Mouse (Mus musculus) kidney, postnatal 10 days (tissue): Measurements from ENCODE around the gene Olfr164.

Experiments used
- DNase-seq: peaks from one replicate; pipeline ENCODE4 v3.0.0; 2021; ENCODE audit warnings: mixed read lengths

Olfr164 gene

GRCm38 (mm10) chr16:19313964-19314363 lies at the start of gene Olfr164:
Gene Olfr164, minus strand, starts transcription at chr16:19314064.
- DNase-seq: no peak

- no peak for DNase-seq
Observed at GRCm38 (mm10) chr16:19349111-19349510, 35.2 kb upstream of the Olfr164 start.

DNA sequence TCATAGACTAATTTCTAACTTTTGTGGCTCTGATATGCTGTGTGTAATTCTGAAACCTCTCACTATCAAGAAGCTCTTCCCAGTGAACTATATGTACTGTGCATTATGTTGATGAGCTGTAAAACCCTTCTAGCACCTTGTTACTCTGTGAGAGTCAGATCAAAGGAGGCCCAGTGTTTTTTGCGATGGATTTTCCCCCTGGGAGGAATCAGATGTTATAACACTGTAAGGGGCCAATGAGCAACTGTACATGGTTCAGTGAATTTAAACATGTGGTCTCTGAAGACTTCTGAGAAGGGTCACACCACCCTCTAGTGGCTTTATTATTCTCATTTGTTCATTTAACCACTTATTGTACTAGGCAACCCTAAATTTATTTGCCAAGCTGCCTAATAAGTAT lies 50.6 kb downstream of the Olfr164 start:
- no peak for DNase-seq

DNA sequence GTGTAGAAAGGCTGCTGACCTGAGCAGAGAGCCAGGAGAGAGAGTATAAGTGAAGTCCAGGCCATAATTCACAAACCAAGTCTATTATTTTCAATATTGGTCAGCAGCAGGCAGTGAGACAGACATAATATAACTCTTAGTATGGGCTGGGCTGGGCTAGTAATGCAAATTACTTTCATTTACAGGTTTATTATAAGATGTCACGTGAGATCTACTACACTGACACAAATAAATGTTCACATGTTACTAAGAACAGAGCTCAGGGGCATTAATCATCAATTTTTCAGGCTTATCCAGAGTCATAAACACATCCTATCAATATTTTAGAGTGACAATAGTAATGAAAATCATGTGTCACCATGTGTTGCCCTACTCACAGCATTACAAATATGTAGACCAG lies 53.1 kb downstream of the Olfr164 start:
- DNase-seq: no peak

DNA sequence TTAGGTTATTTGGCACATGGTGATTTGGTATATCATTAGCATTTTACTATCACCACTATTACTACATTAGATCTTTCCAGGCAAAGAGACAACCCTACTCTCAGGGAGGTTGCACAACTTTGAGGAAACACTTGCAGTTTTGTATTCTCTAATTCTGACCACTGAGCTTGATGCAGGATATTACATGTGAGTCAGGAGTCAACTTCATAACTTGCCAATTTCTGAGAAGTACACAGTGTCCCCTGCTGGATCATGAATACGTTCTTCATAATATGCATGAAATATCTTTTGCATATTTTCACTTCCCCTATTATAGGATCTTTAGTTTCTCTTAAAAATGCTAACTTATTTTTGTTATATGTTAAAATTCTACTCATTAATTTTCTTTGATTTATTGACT lies 68.0 kb downstream of the Olfr164 start:
- no peak for DNase-seq

GRCm38 (mm10) chr16:19241539-19242025 lies 72.3 kb downstream of the Olfr164 start:
- DNase-seq: no peak

GRCm38 (mm10) chr16:19240792-19241538 lies 72.9 kb downstream of the Olfr164 start:
- no peak for DNase-seq

GRCm38 (mm10) chr16:19236719-19237118 lies 77.1 kb downstream of the Olfr164 start:
- DNase-seq: no peak
